Mouse (Mus musculus): ENCODE measurements around the gene Ankrd31. TPM values are rescaled to one million over a fixed set of nuclear protein-coding genes. Genes with fewer than 3 reads are reported as not detected.

Gene Ankrd31
- polyA plus RNA-seq, 1 experiment: not detected

GRCm38 (mm10) chr13:96924985-96925745 is 177.1 kb downstream of the Ankrd31 start:
- H3K27ac ChIP-seq (ENCODE audit: control insufficient read depth, insufficient read depth, low read depth, low read length, poor library complexity): no peak overlapping the region; the same call in 1 of the 2 replicates
- peak overlapping the region; percentile 48 for H3K4me3 ChIP-seq (replicated peaks; ENCODE audit: control insufficient read depth, low read depth, low read length)
- WGBS: 3% methylated on average over 53 of the region's 53 CpGs
- TF ChIP-seq POLR2A (IDR thresholded peaks at IDR 0.05; ENCODE audit: borderline replicate concordance, control insufficient read depth, low read depth, low read length) (no peak), CTCF (IDR thresholded peaks at IDR 0.05; ENCODE audit: control insufficient read depth, insufficient read depth, low read length) (no peak)
- H3K4me1 ChIP-seq (ENCODE audit: control insufficient read depth, insufficient read depth, low read length): no peaks in the 10 kb centered on the region

- no peak overlapping the region for H3K27ac ChIP-seq (ENCODE audit: control insufficient read depth, insufficient read depth, low read depth, low read length, poor library complexity)
- no peak overlapping the region for H3K4me3 ChIP-seq (replicated peaks; ENCODE audit: control insufficient read depth, low read depth, low read length)
- TF ChIP-seq CTCF (IDR thresholded peaks at IDR 0.05; ENCODE audit: control insufficient read depth, insufficient read depth, low read length) (no peak), POLR2A (IDR thresholded peaks at IDR 0.05; ENCODE audit: borderline replicate concordance, control insufficient read depth, low read depth, low read length) (no peak)
- 80% methylated on average over 10 of the region's 10 CpGs for WGBS
- no peaks in the 10 kb centered on the region for H3K4me1 ChIP-seq (ENCODE audit: control insufficient read depth, insufficient read depth, low read length)
Observed at GRCm38 (mm10) chr13:96925991-96926725, 178.1 kb downstream of the Ankrd31 start.

- TF ChIP-seq POLR2A (IDR thresholded peaks at IDR 0.05; ENCODE audit: borderline replicate concordance, control insufficient read depth, low read depth, low read length): no peak
- TF ChIP-seq CTCF (IDR thresholded peaks at IDR 0.05; ENCODE audit: control insufficient read depth, insufficient read depth, low read length): no peak
- Histone ChIP-seq H3K4me1 (ENCODE audit: control insufficient read depth, insufficient read depth, low read length) (no peaks in the 10 kb centered on the region), H3K4me3 (replicated peaks; ENCODE audit: control insufficient read depth, low read depth, low read length) (no peak overlapping the region), H3K27ac (ENCODE audit: control insufficient read depth, insufficient read depth, low read depth, low read length, poor library complexity) (no peak overlapping the region)
- WGBS: 93% methylated on average over 1 of the region's 1 CpGs
Observed at GRCm38 (mm10) chr13:96927781-96928180, 179.7 kb downstream of the Ankrd31 start.

GRCm38 (mm10) chr13:96928432-96929039 is 180.5 kb downstream of the Ankrd31 start:
- no peak overlapping the region for H3K4me3 ChIP-seq (replicated peaks; ENCODE audit: control insufficient read depth, low read depth, low read length)
- H3K4me1 ChIP-seq (ENCODE audit: control insufficient read depth, insufficient read depth, low read length): no peaks in the 10 kb centered on the region
- H3K27ac ChIP-seq (ENCODE audit: control insufficient read depth, insufficient read depth, low read depth, low read length, poor library complexity): no peak overlapping the region
- WGBS: 51% methylated on average over 8 of the region's 8 CpGs
- TF ChIP-seq CTCF (IDR thresholded peaks at IDR 0.05; ENCODE audit: control insufficient read depth, insufficient read depth, low read length) (no peak), POLR2A (IDR thresholded peaks at IDR 0.05; ENCODE audit: borderline replicate concordance, control insufficient read depth, low read depth, low read length) (no peak)

GRCm38 (mm10) chr13:96932745-96933144 is 184.7 kb downstream of the Ankrd31 start:
- Histone ChIP-seq H3K27ac (ENCODE audit: control insufficient read depth, insufficient read depth, low read depth, low read length, poor library complexity) (no peak overlapping the region), H3K4me3 (replicated peaks; ENCODE audit: control insufficient read depth, low read depth, low read length) (no peak overlapping the region), H3K4me1 (ENCODE audit: control insufficient read depth, insufficient read depth, low read length) (no peaks in the 10 kb centered on the region)
- 76% methylated on average over 5 of the region's 5 CpGs for WGBS
- TF ChIP-seq POLR2A (IDR thresholded peaks at IDR 0.05; ENCODE audit: borderline replicate concordance, control insufficient read depth, low read depth, low read length) (no peak), CTCF (IDR thresholded peaks at IDR 0.05; ENCODE audit: control insufficient read depth, insufficient read depth, low read length) (no peak)

GRCm38 (mm10) chr13:96933367-96933766 is 185.3 kb downstream of the Ankrd31 start:
- Histone ChIP-seq H3K4me1 (ENCODE audit: control insufficient read depth, insufficient read depth, low read length) (no peaks in the 10 kb centered on the region), H3K27ac (ENCODE audit: control insufficient read depth, insufficient read depth, low read depth, low read length, poor library complexity) (no peak overlapping the region), H3K4me3 (replicated peaks; ENCODE audit: control insufficient read depth, low read depth, low read length) (no peak overlapping the region)
- no peak for TF ChIP-seq POLR2A (IDR thresholded peaks at IDR 0.05; ENCODE audit: borderline replicate concordance, control insufficient read depth, low read depth, low read length)
- TF ChIP-seq CTCF (IDR thresholded peaks at IDR 0.05; ENCODE audit: control insufficient read depth, insufficient read depth, low read length): no peak
- 53% methylated on average over 8 of the region's 8 CpGs for whole genome bisulfite sequencing

GRCm38 (mm10) chr13:96936173-96936777 is 188.2 kb downstream of the Ankrd31 start:
- Histone ChIP-seq H3K4me3 (replicated peaks; ENCODE audit: control insufficient read depth, low read depth, low read length) (no peak overlapping the region), H3K4me1 (ENCODE audit: control insufficient read depth, insufficient read depth, low read length) (no peaks in the 10 kb centered on the region), H3K27ac (ENCODE audit: control insufficient read depth, insufficient read depth, low read depth, low read length, poor library complexity) (no peak overlapping the region)
- WGBS: 40% methylated on average over 6 of the region's 6 CpGs
- TF ChIP-seq CTCF (IDR thresholded peaks at IDR 0.05; ENCODE audit: control insufficient read depth, insufficient read depth, low read length) (no peak), POLR2A (IDR thresholded peaks at IDR 0.05; ENCODE audit: borderline replicate concordance, control insufficient read depth, low read depth, low read length) (no peak)
